Mouse (Mus musculus) bone marrow, adult 2 months (tissue): Measurements from ENCODE around the gene AC131692.1.

Source experiments
- CTCF ChIP-seq: fragments of 200-500 bp; IDR thresholded peaks from 2 replicates; pipeline ENCODE4 v1.5.1; 2011; ENCODE audit warnings: low read length, control low read depth; ENCODE audit not compliant: control insufficient read depth, insufficient read depth
- POLR2A ChIP-seq: fragments of 200-500 bp; IDR thresholded peaks from 2 replicates; pipeline ENCODE4 v1.6.1; 2011; ENCODE audit warnings: low read depth, mild to moderate bottlenecking, control low read depth, low read length, borderline replicate concordance; ENCODE audit not compliant: control insufficient read depth

DNA sequence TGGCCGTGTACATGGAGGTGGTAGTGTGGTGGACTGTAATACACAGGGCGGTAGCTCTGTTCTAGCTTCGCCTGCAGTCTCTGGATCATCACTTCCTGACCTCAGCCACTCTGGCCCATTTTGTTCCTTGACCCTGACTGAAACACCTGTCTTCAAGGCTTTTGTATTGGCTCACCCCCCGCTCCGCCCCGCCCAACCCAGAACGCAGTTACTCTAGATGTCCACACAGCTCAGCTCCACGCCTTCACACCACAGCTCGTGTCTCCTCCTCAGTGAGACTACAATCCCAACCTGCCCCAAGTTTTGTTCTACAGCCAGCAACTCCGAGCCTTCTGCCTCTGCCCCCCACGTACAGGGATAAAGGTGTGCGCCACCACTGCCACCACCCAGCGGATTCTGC lies 5.4 kb upstream of the AC131692.1 start:
- TF ChIP-seq POLR2A (no peak), CTCF (no peak)
